ENCODE assay signal across 16 mouse cellular contexts in the genomic region with DNA sequence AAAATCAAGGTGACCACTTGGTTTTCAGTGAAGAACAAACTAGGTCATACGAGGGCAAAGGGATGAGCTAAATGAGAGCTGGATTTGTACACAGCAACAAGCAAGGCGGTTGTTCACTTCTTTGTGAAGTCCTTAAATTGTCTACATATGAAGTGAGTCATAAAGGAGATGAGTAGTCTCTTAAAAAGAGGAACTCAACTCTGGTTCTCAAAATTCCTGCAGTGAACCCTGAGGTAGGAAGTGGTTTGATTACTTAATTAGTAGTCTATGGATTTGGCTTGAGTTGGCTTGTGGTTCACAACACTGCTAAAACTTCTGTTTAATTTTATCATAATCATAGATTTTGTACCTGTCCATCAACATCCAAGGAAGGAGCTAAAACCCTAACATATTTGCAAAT.
"Had no signal": no experiment of that assay in that cellular context is flagged by ENCODE, and none has a peak within 500 bp of the region (broad histone marks: within the 10 kb centered on the region; RNA-seq: fewer than 3 reads in every experiment).

No protein-coding gene starts in this region.

- H3K36me3 ChIP-seq: limb, embryonic 13.5 days; liver, embryonic 15.5 days; lung, embryonic 15.5 days; midbrain, embryonic 12.5 days; neural tube, embryonic 15.5 days had no signal

- H3K4me1 ChIP-seq: limb, embryonic 13.5 days; liver, embryonic 15.5 days; lung, embryonic 15.5 days; midbrain, embryonic 12.5 days had no signal

- H3K9me3 ChIP-seq: limb, embryonic 13.5 days; liver, embryonic 15.5 days; lung, embryonic 15.5 days; midbrain, embryonic 12.5 days; neural tube, embryonic 15.5 days had no signal

- DNase-seq: kidney, adult 8-10 months; kidney, postnatal 36 days; layer of hippocampus, adult 9-11 months; left cerebral cortex, postnatal 4 days; lung, postnatal 4 days; retina, postnatal 1 day; right cerebral cortex, postnatal 14 days; thymus, postnatal 36 days had no signal

- ATAC-seq: intestine, embryonic 16.5 days; midbrain, embryonic 16.5 days had no signal

- H3K4me3 ChIP-seq: limb, embryonic 13.5 days; liver, embryonic 15.5 days; lung, embryonic 15.5 days; midbrain, embryonic 12.5 days; neural tube, embryonic 15.5 days had no signal

- H3K4me2 ChIP-seq: limb, embryonic 13.5 days; liver, embryonic 11.5 days; liver, embryonic 15.5 days; lung, embryonic 15.5 days; midbrain, embryonic 12.5 days; neural tube, embryonic 15.5 days had no signal

- H3K27ac ChIP-seq: limb, embryonic 13.5 days; liver, embryonic 15.5 days; lung, embryonic 15.5 days; midbrain, embryonic 12.5 days; neural tube, embryonic 15.5 days had no signal

- H3K27me3 ChIP-seq: limb, embryonic 13.5 days; liver, embryonic 15.5 days; lung, embryonic 15.5 days; midbrain, embryonic 12.5 days; neural tube, embryonic 15.5 days had no signal

- H3K9ac ChIP-seq: limb, embryonic 13.5 days; liver, embryonic 15.5 days; lung, embryonic 15.5 days; midbrain, embryonic 12.5 days; neural tube, embryonic 15.5 days had no signal
